Mouse (Mus musculus) urinary bladder, postnatal 25 days (tissue): Measurements from ENCODE around the gene Olig1.

Experiments used
- DNase-seq: peaks from one replicate; pipeline ENCODE4 v3.0.0; 2022; ENCODE audit warnings: low spot score

The Olig1 gene

GRCm38 (mm10) chr16:91309872-91310271 lies 40.3 kb downstream of the Olig1 start:
- no peak for DNase-seq

- DNase-seq = no peak
Observed at GRCm38 (mm10) chr16:91312921-91313320, 43.3 kb downstream of the Olig1 start.

DNA sequence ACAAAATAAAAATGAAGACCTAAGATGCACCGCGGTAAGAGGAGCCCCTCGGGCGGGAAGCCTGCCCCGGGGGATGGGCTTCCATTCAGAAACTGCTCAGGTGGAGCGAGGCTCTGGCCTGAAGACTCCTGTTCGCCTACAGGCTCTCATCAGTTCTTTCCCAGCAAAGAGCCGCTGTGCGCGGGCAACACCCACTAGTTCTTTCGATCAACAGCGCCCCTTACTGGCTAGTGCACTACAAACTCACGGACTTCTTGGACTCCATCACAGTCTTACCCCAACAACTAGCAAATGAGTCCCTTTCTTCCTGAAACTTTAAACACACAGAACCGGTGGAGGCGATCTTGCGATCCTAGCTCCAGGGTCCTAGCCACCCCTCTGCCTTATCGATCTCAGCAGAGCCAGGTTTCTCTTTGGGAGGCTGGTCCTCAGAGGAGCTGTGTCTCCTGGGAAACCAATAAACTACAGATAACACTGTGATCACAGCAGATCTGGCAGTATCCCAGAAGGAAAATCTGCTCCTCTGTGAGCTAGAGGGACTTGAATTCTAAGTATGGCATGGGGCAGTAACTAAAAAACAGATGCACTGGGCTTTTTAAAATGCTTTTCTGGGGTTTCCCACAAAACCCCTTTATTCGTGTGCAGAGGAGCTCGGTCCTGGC lies 44.7 kb downstream of the Olig1 start:
- peak; percentile 58 for DNase-seq

GRCm38 (mm10) chr16:91320191-91320590 lies 50.6 kb downstream of the Olig1 start:
- DNase-seq = no peak

DNA sequence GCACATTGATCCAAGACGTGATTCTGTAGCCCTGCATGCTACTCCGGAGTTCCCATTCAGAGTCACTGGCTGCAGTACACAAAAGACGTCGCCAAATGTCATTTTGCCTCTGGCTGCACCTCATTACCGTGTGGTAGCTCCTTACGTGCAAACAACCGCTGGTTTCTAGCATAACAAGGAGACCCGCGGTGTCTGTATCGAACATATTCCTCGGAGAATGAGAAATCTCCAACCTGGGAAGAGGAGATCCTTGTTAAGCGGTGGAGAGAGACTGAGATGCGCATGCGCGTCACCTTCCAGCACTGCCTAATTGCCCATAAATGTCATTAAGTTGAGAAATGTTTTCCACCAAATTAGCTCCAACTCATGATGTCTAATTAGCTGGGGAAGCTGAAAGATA lies 51.0 kb downstream of the Olig1 start:
- DNase-seq = no peak
